Mouse (Mus musculus) CH12.LX (cell line): ENCODE measurements at regions not wholly inside any gene's neighbourhood (a gene's known extent, or its start where the extent isn't known, plus 50 kb on each side); places are given as distances from the start of the nearest gene placed in this dataset.

ENCODE experiments used
- DNase-seq: peaks from one replicate; pipeline ENCODE4 v3.0.0-alpha.2; 2013; ENCODE audit errors: extremely low read depth
- H3K27ac ChIP-seq: 2 replicates; pipeline ENCODE4 v1.5.1; 2012; ENCODE audit warnings: low read depth, mild to moderate bottlenecking, control low read depth, moderate library complexity; ENCODE audit not compliant: insufficient read depth
- H3K27me3 ChIP-seq: replicated peaks from 2 replicates; pipeline ENCODE3; 2012; ENCODE audit warnings: inconsistent platforms
- H3K36me3 ChIP-seq, 2 experiments: replicated peaks in 1 of 2; 2 replicates each; pipeline versions ENCODE3 to v1.6.1; 2012; ENCODE audit warnings: inconsistent platforms in 1 of 2, low read length in 1 of 2, mild to moderate bottlenecking in 1 of 2, mixed read lengths in 1 of 2, moderate library complexity in 1 of 2; ENCODE audit not compliant: control insufficient read depth in 1 of 2, insufficient read depth in 1 of 2
- H3K4me1 ChIP-seq, 2 experiments: 2 replicates each; pipeline ENCODE4 v1.6.1; 2012; ENCODE audit warnings: inconsistent platforms in 1 of 2, moderate library complexity in 1 of 2; ENCODE audit not compliant: insufficient read depth in 2 of 2, control insufficient read depth in 1 of 2
- H3K4me2 ChIP-seq: 2 replicates; pipeline ENCODE4 v1.6.1; 2012; ENCODE audit warnings: low read depth, mild to moderate bottlenecking, control low read depth; ENCODE audit not compliant: poor library complexity, insufficient read depth, severe bottlenecking
- H3K4me3 ChIP-seq, 3 experiments: fragments of 150-350 bp in 1 of 3; sonication (generic) in 1 of 3; replicated peaks in 1 of 3; 2 replicates each; pipeline versions ENCODE3 to v1.5.1; 2011 to 2012; ENCODE audit warnings: low read depth in 2 of 3, low read length in 2 of 3, mild to moderate bottlenecking in 2 of 3, moderate library complexity in 2 of 3, control low read depth in 1 of 3, improper control_type of control experiment in 1 of 3, inconsistent platforms in 1 of 3, mixed read lengths in 1 of 3; ENCODE audit not compliant: poor library complexity in 1 of 3
- H3K79me2 ChIP-seq: replicated peaks from 2 replicates; pipeline ENCODE4 v1.6.1; 2012; ENCODE audit warnings: mild to moderate bottlenecking, moderate library complexity; ENCODE audit not compliant: control insufficient read depth, poor library complexity, insufficient read depth, severe bottlenecking; ENCODE audit errors: extremely low read depth
- H3K9ac ChIP-seq: 2 replicates; pipeline ENCODE4 v1.6.1; 2012; ENCODE audit warnings: low read depth, mild to moderate bottlenecking, control low read depth, moderate library complexity; ENCODE audit not compliant: insufficient read depth
- H3K9me3 ChIP-seq: replicated peaks from 2 replicates; pipeline ENCODE3; 2012; ENCODE audit warnings: low read length, inconsistent platforms, mixed read lengths
- CHD1 ChIP-seq: IDR thresholded peaks from 2 replicates; pipeline ENCODE4 v1.6.1; 2012; ENCODE audit warnings: low read depth, low read length, improper control_type of control experiment, inconsistent platforms
- CTCF ChIP-seq, 2 experiments: IDR thresholded peaks in 1 of 2; conservative IDR thresholded peaks in 1 of 2; 2 replicates each; pipeline ENCODE4 v1.5.1; 2011 to 2012; ENCODE audit warnings: low read depth in 2 of 2, low read length in 2 of 2, improper control_type of control experiment in 1 of 2, inconsistent platforms in 1 of 2, mild to moderate bottlenecking in 1 of 2, moderate library complexity in 1 of 2
- E2F4 ChIP-seq: IDR thresholded peaks from 2 replicates; pipeline ENCODE4 v1.6.1; 2011; ENCODE audit warnings: low read depth, low read length, improper control_type of control experiment; ENCODE audit not compliant: insufficient replicate concordance
- EP300 ChIP-seq: IDR thresholded peaks from 2 replicates; pipeline ENCODE4 v1.6.1; 2011; ENCODE audit warnings: low read length, improper control_type of control experiment
- ETS1 ChIP-seq: conservative IDR thresholded peaks from 2 replicates; pipeline ENCODE4 v1.6.1; 2012; ENCODE audit warnings: low read depth, mild to moderate bottlenecking, inconsistent platforms, low read length, improper control_type of control experiment, moderate library complexity
- JUN ChIP-seq: IDR thresholded peaks from 2 replicates; pipeline ENCODE4 v1.6.1; 2011; ENCODE audit warnings: low read depth, mild to moderate bottlenecking, low read length, improper control_type of control experiment, moderate library complexity; ENCODE audit not compliant: insufficient read depth
- MAFK ChIP-seq: IDR thresholded peaks from 2 replicates; pipeline ENCODE4 v1.6.1; 2011; ENCODE audit warnings: low read length, improper control_type of control experiment; ENCODE audit not compliant: insufficient replicate concordance
- MAX ChIP-seq: IDR thresholded peaks from 2 replicates; pipeline ENCODE4 v1.6.1; 2011; ENCODE audit warnings: low read length, improper control_type of control experiment
- MAZ ChIP-seq: IDR thresholded peaks from 2 replicates; pipeline ENCODE4 v1.6.1; 2012; ENCODE audit warnings: low read depth, mild to moderate bottlenecking, inconsistent platforms, low read length, improper control_type of control experiment, moderate library complexity
- MXI1 ChIP-seq: IDR thresholded peaks from 2 replicates; pipeline ENCODE4 v1.6.1; 2011; ENCODE audit warnings: mild to moderate bottlenecking, low read depth, low read length, improper control_type of control experiment
- MYC ChIP-seq: IDR thresholded peaks from 2 replicates; pipeline ENCODE4 v1.6.1; 2011; ENCODE audit warnings: low read depth, mild to moderate bottlenecking, improper control_type of control experiment, low read length
- NRF1 ChIP-seq: IDR thresholded peaks from 2 replicates; pipeline ENCODE4 v1.6.1; 2014; ENCODE audit warnings: low read depth, mild to moderate bottlenecking, inconsistent platforms, low read length, improper control_type of control experiment, moderate library complexity
- POLR2A ChIP-seq: IDR thresholded peaks from 2 replicates; pipeline ENCODE4 v1.6.1; 2011; ENCODE audit warnings: low read depth, mild to moderate bottlenecking, improper control_type of control experiment, low read length
- RCOR1 ChIP-seq: conservative IDR thresholded peaks from 2 replicates; pipeline ENCODE4 v1.6.1; 2012; ENCODE audit warnings: low read depth, mild to moderate bottlenecking, inconsistent platforms, low read length, improper control_type of control experiment
- SIN3A ChIP-seq: IDR thresholded peaks from 2 replicates; pipeline ENCODE4 v1.6.1; 2012; ENCODE audit warnings: low read length, improper control_type of control experiment, inconsistent platforms
- TBP ChIP-seq: conservative IDR thresholded peaks from 2 replicates; pipeline ENCODE4 v1.6.1; 2011; ENCODE audit warnings: low read depth, low read length, improper control_type of control experiment
- TCF12 ChIP-seq: IDR thresholded peaks from 2 replicates; pipeline ENCODE4 v1.6.1; 2014; ENCODE audit warnings: low read depth, mild to moderate bottlenecking, inconsistent platforms, low read length, improper control_type of control experiment
- UBTF ChIP-seq: IDR thresholded peaks from 2 replicates; pipeline ENCODE4 v1.6.1; 2012; ENCODE audit warnings: low read depth, mild to moderate bottlenecking, inconsistent platforms, low read length, improper control_type of control experiment, moderate library complexity
- USF2 ChIP-seq: conservative IDR thresholded peaks from 2 replicates; pipeline ENCODE4 v1.6.1; 2011; ENCODE audit warnings: low read depth, low read length, improper control_type of control experiment
- ZC3H11A ChIP-seq: IDR thresholded peaks from 2 replicates; pipeline ENCODE4 v1.6.1; 2012; ENCODE audit warnings: low read depth, mild to moderate bottlenecking, inconsistent platforms, low read length, improper control_type of control experiment
- ZKSCAN1 ChIP-seq: IDR thresholded peaks from 2 replicates; pipeline ENCODE4 v1.6.1; 2012; ENCODE audit warnings: low read depth, inconsistent platforms, low read length, improper control_type of control experiment, borderline replicate concordance
- ZNF384 ChIP-seq: IDR thresholded peaks from 2 replicates; pipeline ENCODE4 v1.6.1; 2012; ENCODE audit warnings: low read depth, low read length, improper control_type of control experiment, inconsistent platforms
- dilution Hi-C: fragments of 300-500 bp; cut with MboI; formaldehyde crosslinking; loops from 2 replicates; pipeline ENCODE4 v1.14.3; 2020; ENCODE audit warnings: low sequenced_read_pairs; ENCODE audit not compliant: extremely low pct_unique_long_range_greater_than_20kb, extremely low pct_ligation_motif_present
- in situ Hi-C: fragments of 300-500 bp; cut with MboI; formaldehyde crosslinking; loops from 3 replicates; pipeline ENCODE4 v1.14.3; 2019; ENCODE audit warnings: low sequenced_read_pairs, low pct_ligation_motif_present, low pct_unique_long_range_greater_than_20kb, mixed read lengths

- H3K4me1 ChIP-seq: peaks cover 0 to 14% of the 10 kb centered on the region in 2 experiments; a peak in 2 of 4 replicates
- H3K9me3 ChIP-seq: no peaks in the 10 kb centered on the region
- H3K27me3 ChIP-seq: peaks cover 4% of the 10 kb centered on the region
- H3K79me2 ChIP-seq: no peaks in the 10 kb centered on the region
- in situ Hi-C loops (no loop called here), dilution Hi-C loops (no loop called here)
- H3K36me3 ChIP-seq: no peaks in the 10 kb centered on the region
- no peak overlapping the region for H3K9ac ChIP-seq
- no peak overlapping the region for H3K27ac ChIP-seq
- DNase-seq: no peak
- H3K4me3 ChIP-seq: no peak overlapping the region
- TF ChIP-seq SIN3A (no peak), ZC3H11A (no peak), MXI1 (no peak), ZNF384 (no peak)
- TF ChIP-seq, all 38 proteins: peak for 0
- H3K4me2 ChIP-seq: no peak overlapping the region
Observed at GRCm38 (mm10) chr2:174866546-174866945, 106.1 kb downstream of the Edn3 start.

GRCm38 (mm10) chr2:174867397-174867796 is 107.0 kb downstream of the Edn3 start:
- H3K27ac ChIP-seq: no peak overlapping the region
- H3K27me3 ChIP-seq: peaks cover 4% of the 10 kb centered on the region
- in situ Hi-C loops: no loop called here
- TF ChIP-seq POLR2A (no peak), UBTF (no peak), ETS1 (no peak), RCOR1 (no peak), TCF12 (no peak), MAZ (no peak), USF2 (no peak), MYC (no peak), SIN3A (no peak), CTCF (conservative IDR thresholded peaks at IDR 0.05 in 1 of 2, IDR thresholded peaks at IDR 0.05 in 1 of 2; ENCODE audit: low read depth in 2 of 2, low read length in 2 of 2) (no peak), NRF1 (no peak), E2F4 (no peak), CHD1 (no peak), MAFK (no peak), TBP (no peak), EP300 (no peak), ZNF384 (no peak), MAX (no peak), JUN (no peak), ZKSCAN1 (no peak)
- no peak overlapping the region for H3K9ac ChIP-seq
- H3K9me3 ChIP-seq: no peaks in the 10 kb centered on the region
- DNase-seq: no peak
- no peaks in the 10 kb centered on the region for H3K79me2 ChIP-seq
- H3K4me2 ChIP-seq: no peak overlapping the region
- H3K36me3 ChIP-seq: no peaks in the 10 kb centered on the region
- H3K4me1 ChIP-seq: peaks cover 0 to 22% of the 10 kb centered on the region in 2 experiments; a peak in 2 of 4 replicates
- H3K4me3 ChIP-seq: no peak overlapping the region
- dilution Hi-C loops: no loop called here
